Mouse (Mus musculus) midbrain, embryonic 14.5 days (tissue): ENCODE measurements around the gene Klhl41. TPM values are rescaled to one million over a fixed set of nuclear protein-coding genes. Genes with fewer than 3 reads are reported as not detected.

Experiments
- ATAC-seq: fragments of 200-750 bp; cut with Nextera tagmentation; 2 replicates; pipeline ENCODE4 v1.8.0; 2017; ENCODE audit warnings: moderate number of reproducible peaks, moderate library complexity; ENCODE audit not compliant: low FRiP score, low TSS enrichment
- DNase-seq: peaks from one replicate; pipeline ENCODE4 v3.0.0-alpha.2; 2015
- H3K27ac ChIP-seq: fragments of 300-500 bp; sonication (generic); replicated peaks from 2 replicates; pipeline ENCODE4 v1.5.1; 2014; ENCODE audit warnings: mild to moderate bottlenecking, low read depth, low read length, moderate library complexity
- H3K27me3 ChIP-seq: fragments of 300-500 bp; sonication (generic); 2 replicates; pipeline ENCODE4 v1.6.1; 2014; ENCODE audit warnings: low read length, control low read depth, mixed read lengths; ENCODE audit not compliant: control insufficient read depth, insufficient read depth
- H3K36me3 ChIP-seq: fragments of 300-500 bp; sonication (generic); 2 replicates; pipeline ENCODE4 v1.6.1; 2014; ENCODE audit warnings: low read length, control low read depth; ENCODE audit not compliant: control insufficient read depth, insufficient read depth
- H3K4me1 ChIP-seq: fragments of 300-500 bp; sonication (generic); 2 replicates; pipeline ENCODE4 v1.6.1; 2014; ENCODE audit warnings: mild to moderate bottlenecking, antibody characterized with exemption, low read length, control low read depth; ENCODE audit not compliant: control insufficient read depth, insufficient read depth
- H3K4me2 ChIP-seq: fragments of 300-500 bp; sonication (generic); 2 replicates; pipeline ENCODE4 v1.6.1; 2014; ENCODE audit warnings: mild to moderate bottlenecking, low read length, moderate library complexity
- H3K4me3 ChIP-seq: fragments of 300-500 bp; sonication (generic); replicated peaks from 2 replicates; pipeline ENCODE4 v1.5.1; 2014; ENCODE audit warnings: low read depth, low read length
- H3K9ac ChIP-seq: fragments of 300-500 bp; sonication (generic); replicated peaks from 2 replicates; pipeline ENCODE4 v1.6.1; 2014; ENCODE audit warnings: mild to moderate bottlenecking, low read length, moderate library complexity
- H3K9me3 ChIP-seq: fragments of 300-500 bp; sonication (generic); 2 replicates; pipeline ENCODE4 v1.6.1; 2016; ENCODE audit warnings: low read length, control low read depth, mixed read lengths; ENCODE audit not compliant: control insufficient read depth
- WGBS: fragments of 180-500 bp; shearing (Covaris S2); extraction: QIAGEN DNeasy Blood & Tissue Kit; methylation state at CpG from one replicate; pipeline ENCODE4 v1.1.7; 2014; 5-methylcytosine and 5-hydroxymethylcytosine counted together
- polyA plus RNA-seq: library from polyadenylated mRNA; unstranded; fragments of >200 nt; fragmentation: Nextera tagmentation; extraction: Ambion mirVana; gene quantifications from 2 replicates; pipeline ENCODE4 v1.2.1, GENCODE M21; 2014

The Klhl41 gene
- polyA plus RNA-seq, 1 experiment from 2014 or later: 0.21 TPM

- Histone ChIP-seq H3K9me3 (no peaks in the 10 kb centered on the region), H3K27ac (peak overlapping the region; percentile 87), H3K4me2 (peak overlapping the region; percentile 69), H3K4me3 (peak overlapping the region; percentile 89), H3K4me1 (peaks cover 10% of the 10 kb centered on the region; the same call in 1 of the 2 replicates), H3K9ac (peak overlapping the region; percentile 85), H3K36me3 (no peaks in the 10 kb centered on the region), H3K27me3 (no peaks in the 10 kb centered on the region)
- under 1% methylated on average over 90 of the region's 91 CpGs for WGBS
- DNase-seq: peak; percentile 99
- ATAC-seq: peak; percentile 98
Measured at GRCm38 (mm10) chr2:69722650-69723518, 53.0 kb downstream of the Klhl41 start.

GRCm38 (mm10) chr2:69723519-69723825 is 53.6 kb downstream of the Klhl41 start:
- under 1% methylated on average over 13 of the region's 13 CpGs for WGBS
- H3K9ac ChIP-seq: peak overlapping the region; percentile 85

More at GRCm38 (mm10) chr2:69723519-69723825, 53.6 kb downstream of the Klhl41 start:
- ATAC-seq (no peak), DNase-seq (peak; percentile 21)
- Histone ChIP-seq H3K4me2 (peak overlapping the region; percentile 69), H3K4me3 (peak overlapping the region; percentile 89), H3K36me3 (no peaks in the 10 kb centered on the region), H3K9me3 (no peaks in the 10 kb centered on the region), H3K27ac (peak overlapping the region; percentile 87), H3K27me3 (no peaks in the 10 kb centered on the region), H3K4me1 (peaks cover 10% of the 10 kb centered on the region; the same call in 1 of the 2 replicates)

Other genes starting within 250 kb of the Klhl41 start
- gene Lrp2, start 84.1 kb upstream of the Klhl41 start, polyA plus RNA-seq: 1.9 and 2.9 TPM in 2 replicates
- gene Bbs5, start 22.9 kb upstream of the Klhl41 start, polyA plus RNA-seq: 19.7 and 21.2 TPM in 2 replicates
- 15.7 and 20.1 TPM in 2 replicates for gene Fastkd1, start 43.4 kb downstream of the Klhl41 start, polyA plus RNA-seq
- 91.2 and 95.9 TPM in 2 replicates for gene Ppig, start 52.4 kb downstream of the Klhl41 start, polyA plus RNA-seq
- gene Ccdc173, start 119.5 kb downstream of the Klhl41 start, polyA plus RNA-seq: 2.5 and 3.0 TPM in 2 replicates
- gene Phospho2, start 119.5 kb downstream of the Klhl41 start, polyA plus RNA-seq: 33.4 and 49.4 TPM in 2 replicates
- gene Klhl23, start 151.8 kb downstream of the Klhl41 start, polyA plus RNA-seq: 75.3 and 85.9 TPM in 2 replicates
- 251 and 296 TPM in 2 replicates for gene Ssb, start 191.4 kb downstream of the Klhl41 start, polyA plus RNA-seq
- 27.7 and 29.7 TPM in 2 replicates for gene Mettl5, start 215.5 kb downstream of the Klhl41 start, polyA plus RNA-seq
- gene Ubr3, start 227.1 kb downstream of the Klhl41 start, polyA plus RNA-seq: 26.0 and 26.9 TPM in 2 replicates